Mouse (Mus musculus): Measurements from ENCODE around the gene Pold2.

Pold2 gene

DNA sequence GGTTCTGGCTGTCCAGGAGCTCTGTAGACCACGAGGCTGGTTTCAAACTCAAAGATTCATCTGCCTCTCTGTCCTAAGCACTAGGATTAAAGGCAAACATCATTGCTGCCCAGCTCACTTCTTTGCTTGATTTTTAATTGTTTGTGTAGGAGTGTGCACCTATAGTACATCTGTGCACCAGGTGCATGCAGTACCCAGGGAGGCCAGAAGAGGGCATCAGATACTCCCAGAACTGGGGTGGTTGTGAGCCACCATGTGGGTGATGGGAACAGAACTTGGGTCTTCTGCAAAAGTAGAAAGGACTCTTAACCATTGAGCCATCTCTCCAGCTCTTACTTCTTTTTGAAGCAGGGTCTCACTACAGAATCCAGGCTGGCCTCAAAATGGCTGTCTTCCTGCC lies 19.4 kb downstream of the Pold2 start:
- DNase-seq (ENCODE audit: low spot score) = no peak

- DNase-seq (ENCODE audit: low spot score) = no peak
These were observed 21.5 kb downstream of the Pold2 start for GRCm38 (mm10) chr11:5856479-5857130.

- DNase-seq (ENCODE audit: low spot score) = no peak
These were observed 22.2 kb downstream of the Pold2 start for GRCm38 (mm10) chr11:5855902-5856301.

DNA sequence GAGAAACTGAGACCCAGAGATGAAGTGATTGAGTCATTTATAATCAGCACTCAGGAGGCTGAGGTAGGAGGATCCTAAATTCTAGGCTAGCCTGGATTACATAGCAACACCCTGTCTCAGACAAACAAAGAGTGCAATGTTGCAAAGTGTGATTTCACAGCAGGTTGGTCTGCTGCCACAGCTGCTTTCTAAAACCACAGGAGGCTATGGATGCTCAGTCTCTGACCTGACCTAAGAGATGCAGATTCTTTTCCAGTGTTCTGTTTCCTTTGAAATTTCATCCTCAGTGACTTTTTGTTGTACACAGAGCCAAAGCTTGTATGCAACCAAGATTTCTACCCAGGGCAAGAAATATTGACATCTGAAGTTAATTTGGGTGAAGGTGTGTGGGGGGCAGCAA lies 22.6 kb downstream of the Pold2 start:
- no peak for DNase-seq (ENCODE audit: low spot score)

DNA sequence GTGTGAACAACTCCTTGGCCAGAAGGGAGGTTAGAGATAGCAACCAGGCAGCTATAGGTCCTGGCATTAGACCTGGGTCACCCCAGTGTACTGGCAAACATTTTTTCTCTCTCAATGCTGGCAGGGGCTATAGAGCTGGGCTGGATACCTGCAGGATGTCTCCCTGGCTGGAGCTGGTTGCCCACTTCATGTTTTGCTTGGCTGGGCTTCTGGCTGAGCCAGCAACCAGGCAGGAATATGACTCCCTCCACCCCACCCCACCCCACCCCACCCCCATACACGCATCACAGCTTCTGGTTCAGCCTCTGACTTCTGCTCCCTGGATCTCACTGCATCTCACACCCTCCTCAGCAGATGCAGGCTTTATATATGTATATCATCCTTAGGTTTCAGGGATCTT lies 25.8 kb downstream of the Pold2 start:
- no peak for DNase-seq (ENCODE audit: low spot score)

GRCm38 (mm10) chr11:5851021-5851736 lies 26.9 kb downstream of the Pold2 start:
- DNase-seq (ENCODE audit: low spot score) = no peak

GRCm38 (mm10) chr11:5850452-5850851 lies 27.6 kb downstream of the Pold2 start:
- DNase-seq (ENCODE audit: low spot score) = no peak

DNA sequence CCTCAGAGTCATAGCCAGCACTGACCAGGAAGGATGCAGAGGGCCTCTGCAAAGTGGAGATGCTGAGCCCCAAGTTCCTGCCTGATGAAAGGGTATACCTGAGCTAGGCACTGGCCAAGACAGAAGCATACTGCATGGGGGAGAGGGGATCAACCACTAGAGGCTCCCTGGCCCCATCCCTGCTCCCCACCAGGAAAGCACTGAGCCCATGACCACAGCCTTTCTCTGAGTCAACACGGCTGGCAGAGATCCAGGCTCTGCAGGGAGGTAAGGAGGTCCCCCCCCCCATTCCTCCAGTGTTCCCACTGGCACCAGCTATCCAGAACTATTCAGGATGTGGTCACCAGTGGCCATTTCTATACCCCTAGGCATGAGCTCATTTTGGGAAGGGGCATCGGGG lies 28.8 kb downstream of the Pold2 start:
- no peak for DNase-seq (ENCODE audit: low spot score)

- DNase-seq (ENCODE audit: low spot score) = no peak
These were observed 29.4 kb downstream of the Pold2 start for GRCm38 (mm10) chr11:5848741-5849140.

DNA sequence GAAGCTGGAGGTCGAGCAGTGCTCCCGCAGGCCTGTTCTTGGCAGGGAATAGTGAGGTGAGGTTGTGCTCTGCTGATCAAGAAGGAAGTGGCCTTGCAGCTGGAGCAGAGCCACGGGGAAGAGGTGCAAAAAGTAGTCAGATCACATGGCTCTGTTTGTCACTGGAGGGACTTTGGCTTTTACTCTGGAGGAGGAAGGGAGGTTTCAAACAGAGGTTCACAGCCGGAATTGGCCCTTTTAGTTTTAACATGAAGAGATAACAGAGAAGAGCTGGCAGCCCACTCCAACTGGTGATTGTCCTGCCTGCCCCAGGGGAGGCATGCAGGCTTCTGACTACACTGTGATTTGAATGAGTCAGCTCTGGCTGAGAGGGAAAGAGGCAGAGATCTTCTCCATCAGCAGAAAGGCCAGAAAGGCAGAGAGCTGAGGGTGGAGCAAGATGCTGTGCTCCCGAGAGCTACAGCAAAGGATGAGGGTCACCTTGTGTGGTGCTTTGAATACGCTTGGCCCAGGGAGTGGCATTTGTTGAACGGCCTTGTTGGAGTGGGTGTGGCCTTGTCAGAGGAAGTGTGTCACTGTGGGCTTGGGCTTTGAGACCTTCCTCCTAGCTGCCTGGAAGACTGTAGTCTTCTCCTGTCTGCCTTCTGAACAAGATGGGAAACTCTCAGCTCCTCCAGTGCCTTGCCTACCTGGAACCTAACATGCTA lies 31.3 kb downstream of the Pold2 start:
- DNase-seq (ENCODE audit: low spot score) = no peak

DNA sequence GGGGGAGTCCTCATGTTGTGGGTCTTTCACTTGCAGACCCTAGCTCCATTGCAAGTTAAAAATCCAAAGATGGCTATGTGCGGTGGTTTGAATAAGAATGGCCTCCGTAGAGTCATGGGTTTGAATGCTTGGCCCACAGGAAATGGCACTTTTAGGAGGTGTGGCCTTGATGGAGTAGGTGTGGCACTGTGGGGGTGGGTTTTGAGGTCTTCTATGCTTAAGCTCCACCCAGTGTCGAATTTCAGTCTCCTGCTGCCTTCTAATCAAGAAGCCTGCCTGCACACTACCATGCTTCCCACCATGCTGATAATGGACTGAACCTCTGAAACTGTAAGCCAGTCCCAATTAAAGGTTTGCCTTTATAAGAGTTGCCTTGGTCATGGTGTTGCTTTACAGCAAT lies 35.0 kb downstream of the Pold2 start:
- DNase-seq (ENCODE audit: low spot score) = no peak

- no peak for DNase-seq (ENCODE audit: low spot score)
These were observed 36.3 kb downstream of the Pold2 start for GRCm38 (mm10) chr11:5841751-5842150.

DNA sequence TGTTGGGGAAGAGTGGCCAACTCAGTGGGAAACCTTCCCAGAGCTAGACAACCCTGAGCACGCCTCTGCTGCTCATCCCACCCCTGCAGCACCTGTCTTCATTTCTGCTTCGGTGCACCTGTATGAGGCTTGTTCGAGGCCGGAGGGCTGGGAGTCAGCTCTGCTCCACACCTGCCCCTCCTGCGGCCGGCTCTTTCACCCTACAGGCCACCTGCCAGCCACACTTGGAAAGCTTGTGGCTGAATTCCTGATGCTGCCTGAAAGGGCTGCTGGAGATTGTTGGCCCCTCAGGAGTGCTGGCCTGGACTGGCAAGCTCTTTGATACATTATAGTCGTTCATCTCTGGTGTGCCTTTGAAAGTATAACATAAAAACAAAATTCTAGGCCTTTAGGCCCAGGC lies 37.7 kb downstream of the Pold2 start:
- DNase-seq (ENCODE audit: low spot score) = no peak

DNA sequence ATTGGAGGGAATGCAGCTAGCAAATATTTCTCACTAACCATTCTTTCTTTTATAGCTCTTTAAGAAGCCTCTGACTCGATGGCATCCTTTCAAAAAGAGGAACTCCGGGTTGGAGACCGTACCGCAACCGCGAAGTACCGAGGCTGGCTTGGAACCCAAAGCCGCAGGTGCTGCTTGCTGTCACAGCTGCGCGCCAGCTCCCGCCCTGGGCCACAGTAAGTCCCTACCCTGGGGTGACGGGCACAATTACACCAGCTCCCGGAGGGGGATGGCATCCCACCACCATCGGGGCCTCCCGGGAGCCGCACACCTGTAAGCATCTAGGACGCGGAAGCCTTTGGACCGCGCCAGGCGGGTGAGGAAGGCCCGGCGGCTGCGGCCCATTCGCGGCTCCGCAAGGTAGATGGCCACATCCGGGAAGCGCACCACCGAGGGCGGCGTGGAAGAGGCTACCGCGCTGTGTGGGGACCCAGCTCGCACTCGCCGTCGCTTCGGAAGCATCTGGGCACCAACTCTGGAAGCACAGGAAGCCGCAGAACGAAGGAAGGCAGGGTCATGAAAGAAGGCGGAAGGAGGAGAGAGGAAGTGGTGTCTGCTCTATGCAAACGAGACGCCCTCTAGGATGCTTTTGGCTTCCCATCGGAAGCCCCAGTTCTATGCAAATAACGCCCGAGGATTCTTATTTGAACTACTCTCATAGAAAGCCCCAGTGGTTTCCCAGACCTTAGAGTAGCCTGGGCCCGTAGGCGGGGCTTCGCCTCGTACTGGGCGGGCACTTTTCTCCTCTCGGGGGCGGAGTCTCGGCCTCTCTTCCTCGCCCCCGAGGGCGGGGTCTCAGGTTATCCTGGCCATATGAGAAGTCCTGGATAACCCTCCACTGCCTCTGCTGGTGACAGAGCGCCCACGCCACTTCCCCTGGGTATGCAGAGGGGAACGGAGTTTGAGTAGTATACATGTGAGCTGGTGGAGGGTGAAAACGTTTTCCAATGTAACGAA lies 40.5 kb downstream of the Pold2 start, which contains the start of gene Polm:
Polm (minus strand) TSS at position 766 of the 996 bp plus-strand sequence.
- peak; percentile 89 for DNase-seq (ENCODE audit: low spot score)

DNA sequence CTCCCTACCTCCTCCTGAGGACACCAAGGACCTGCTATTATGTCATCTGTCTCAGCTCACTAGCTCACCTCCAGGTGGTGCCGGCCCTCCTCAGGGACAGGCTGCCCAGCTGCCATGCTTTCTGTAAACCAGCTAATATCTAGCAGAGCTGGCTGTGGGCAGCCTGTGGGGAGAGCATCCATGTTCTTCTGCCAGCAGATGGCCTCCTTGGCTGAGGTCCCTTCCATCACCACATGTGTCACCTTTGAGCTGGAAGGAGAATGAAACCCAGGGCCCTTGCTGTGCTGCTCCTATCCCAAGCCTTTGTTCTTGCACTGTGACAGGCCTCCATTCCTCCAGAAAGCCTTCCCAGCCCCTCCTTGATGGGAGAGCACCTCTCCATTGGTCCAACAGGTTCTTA lies 42.0 kb downstream of the Pold2 start:
- DNase-seq (ENCODE audit: low spot score) = no peak

- no peak for DNase-seq (ENCODE audit: low spot score)
These were observed 43.0 kb downstream of the Pold2 start for GRCm38 (mm10) chr11:5835057-5835456.

GRCm38 (mm10) chr11:5834506-5834905 lies 43.6 kb downstream of the Pold2 start:
- no peak for DNase-seq (ENCODE audit: low spot score)

DNA sequence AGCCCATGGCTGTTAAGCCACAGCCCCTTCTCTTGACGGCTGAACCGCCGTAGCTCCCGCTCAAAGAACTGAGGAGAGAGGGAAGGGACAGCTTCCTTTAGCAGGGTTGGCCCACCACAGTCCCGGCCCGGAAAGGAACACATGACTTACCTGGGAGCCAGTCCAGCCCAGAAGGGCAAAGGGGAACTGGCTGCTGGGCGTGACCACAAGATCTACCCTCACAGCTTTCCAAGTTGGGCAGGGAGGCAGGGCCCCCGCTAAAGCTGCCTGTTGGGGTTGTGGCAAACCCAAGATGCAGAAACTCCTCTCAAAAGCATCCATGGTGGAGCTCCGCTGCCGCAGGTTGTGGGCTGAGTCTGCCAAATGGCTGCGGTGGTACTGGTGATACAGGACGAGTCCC lies 48.8 kb downstream of the Pold2 start:
- no peak for DNase-seq (ENCODE audit: low spot score)

GRCm38 (mm10) chr11:5828509-5829191 lies 49.4 kb downstream of the Pold2 start:
- no peak for DNase-seq (ENCODE audit: low spot score)

DNA sequence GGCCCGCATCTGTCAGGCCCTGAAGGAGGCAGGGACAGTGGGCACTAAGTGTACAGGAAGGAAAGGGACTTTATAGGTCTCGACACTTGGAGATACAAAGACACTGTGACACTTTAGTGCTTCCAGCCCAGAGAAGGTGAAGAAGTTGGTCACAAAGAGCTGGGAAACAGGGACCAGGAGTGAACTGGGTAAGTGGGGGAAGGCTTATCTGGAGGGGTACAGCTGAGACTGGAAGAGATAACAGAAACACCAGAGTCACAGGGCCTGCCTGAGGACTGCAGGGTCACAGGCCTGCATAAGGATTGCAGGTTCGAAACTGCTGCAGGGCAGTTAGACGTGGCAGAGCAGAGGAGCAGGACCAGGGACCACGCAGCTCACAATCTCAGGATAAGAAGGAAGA lies 50.2 kb downstream of the Pold2 start:
- no peak for DNase-seq (ENCODE audit: low spot score)

- no peak for DNase-seq (ENCODE audit: low spot score)
These were observed 52.7 kb downstream of the Pold2 start for GRCm38 (mm10) chr11:5825432-5825831.

Data from urinary bladder, postnatal 25 days (tissue).